ENCODE assay signal across 8 mouse cellular contexts in genomic region chr11:114448776-114449401, GRCm38 (mm10).
DNase-seq lines count a peak whose midpoint lies in the region; TF ChIP-seq lines count a peak whose summit lies in the region.

No protein-coding gene starts in this region.

- no peak for TF ChIP-seq POLR2A in cerebellum, adult 2 months (IDR thresholded peaks at IDR 0.05; ENCODE audit: borderline replicate concordance, insufficient read depth, low read length)

- H3K4me1 ChIP-seq in cerebellum, adult 2 months (ENCODE audit: control insufficient read depth, insufficient read depth, low read length): peaks cover 21% of the 10 kb centered on the region

- peak; percentile 9 to 10 for DNase-seq in lung, adult 18-20 months
- no peak for DNase-seq in lung, postnatal 25 days (ENCODE audit: low spot score)
- DNase-seq in cerebellum, adult 2 months: peak; percentile 89 to 92
- peak; percentile 69 for DNase-seq in gastrocnemius, postnatal 10 days
- peak; percentile 54 to 63 for DNase-seq in kidney, postnatal 25 days
- peak; percentile 60 for DNase-seq in ovary, postnatal 36 days (ENCODE audit: low spot score)
- DNase-seq in embryo, embryonic 11 days: no peak
- no peak for DNase-seq in thymus, postnatal 10 days (ENCODE audit: low spot score in 2 of 2)

- H3K27ac ChIP-seq in cerebellum, adult 2 months (ENCODE audit: insufficient read depth, low read length): no peak overlapping the region

- H3K4me3 ChIP-seq in cerebellum, adult 2 months (replicated peaks; ENCODE audit: insufficient read depth, low read depth, low read length): no peak overlapping the region

- no peaks in the 10 kb centered on the region; the same call in 1 of the 2 replicates for H3K27me3 ChIP-seq in cerebellum, adult 2 months (ENCODE audit: control insufficient read depth, insufficient read depth, low read length)

- TF ChIP-seq CTCF in cerebellum, adult 2 months (IDR thresholded peaks at IDR 0.05; ENCODE audit: borderline replicate concordance, insufficient read depth, low read depth, low read length): no peak

- 11% methylated on average over 13 of the region's 13 CpGs for WGBS in cerebellum, adult 2 months

Comparison
In these comparisons a context has a peak if more than half of its experiments do, and no peak if none do; other contexts are left out.
1. DNase-seq: peak in lung, adult 18-20 months (2 of 2), cerebellum, adult 2 months (2 of 2), gastrocnemius, postnatal 10 days (single experiment), kidney, postnatal 25 days (2 of 2) and ovary, postnatal 36 days (single experiment); none in lung, postnatal 25 days (single experiment), embryo, embryonic 11 days (single experiment) and thymus, postnatal 10 days (0 of 2).